Mouse (Mus musculus) embryonic facial prominence, embryonic 11.5 days (tissue): ENCODE results near the gene Adk. TPM values are rescaled to one million over a fixed set of nuclear protein-coding genes. Genes with fewer than 3 reads are reported as not detected.
A peak's percentile ranks its signal among the peaks of the same experiment; 100 is the strongest.

ENCODE experiments used
- ATAC-seq: fragments of 200-750 bp; cut with Nextera tagmentation; replicated peaks from 2 replicates; pipeline ENCODE4 v1.8.0; 2017; ENCODE audit warnings: low read depth; ENCODE audit not compliant: insufficient number of reproducible peaks, low FRiP score, low TSS enrichment
- DNase-seq: peaks from one replicate; pipeline ENCODE4 v3.0.0-alpha.2; 2015; ENCODE audit warnings: low spot score
- H3K27ac ChIP-seq: fragments of 300-500 bp; sonication (generic); replicated peaks from 2 replicates; pipeline ENCODE4 v1.5.1; 2014; ENCODE audit warnings: mild to moderate bottlenecking, low read depth, low read length, control low read depth
- H3K27me3 ChIP-seq: fragments of 300-500 bp; sonication (generic); 2 replicates; pipeline ENCODE4 v1.6.1; 2014; ENCODE audit warnings: mild to moderate bottlenecking, low read length, moderate library complexity, mixed read lengths; ENCODE audit not compliant: control insufficient read depth, insufficient read depth
- H3K36me3 ChIP-seq: fragments of 300-500 bp; sonication (generic); replicated peaks from 2 replicates; pipeline ENCODE4 v1.6.1; 2014; ENCODE audit warnings: low read depth, mild to moderate bottlenecking, low read length, moderate library complexity, mixed read lengths; ENCODE audit not compliant: control insufficient read depth, insufficient read depth
- H3K4me1 ChIP-seq: fragments of 300-500 bp; sonication (generic); 2 replicates; pipeline ENCODE4 v1.6.1; 2014; ENCODE audit warnings: low read length, mixed read lengths; ENCODE audit not compliant: control insufficient read depth, insufficient read depth
- H3K4me2 ChIP-seq: fragments of 300-500 bp; sonication (generic); 2 replicates; pipeline ENCODE4 v1.6.1; 2014; ENCODE audit warnings: low read depth, mild to moderate bottlenecking, control low read depth, low read length, moderate library complexity
- H3K4me3 ChIP-seq: fragments of 300-500 bp; sonication (generic); 2 replicates; pipeline ENCODE4 v1.5.1; 2014; ENCODE audit warnings: low read depth, low read length, control low read depth
- H3K9ac ChIP-seq: fragments of 300-500 bp; sonication (generic); replicated peaks from 2 replicates; pipeline ENCODE4 v1.6.1; 2014; ENCODE audit warnings: mild to moderate bottlenecking, control low read depth, low read length
- H3K9me3 ChIP-seq: fragments of 300-500 bp; sonication (generic); replicated peaks from 2 replicates; pipeline ENCODE4 v1.6.1; 2016; ENCODE audit warnings: mild to moderate bottlenecking, low read length, inconsistent platforms, mixed read lengths; ENCODE audit not compliant: control insufficient read depth
- WGBS: fragments of 180-500 bp; shearing (Covaris S2); extraction: QIAGEN DNeasy Blood & Tissue Kit; methylation state at CpG from one replicate; pipeline ENCODE4 v1.1.7; 2014; 5-methylcytosine and 5-hydroxymethylcytosine counted together
- polyA plus RNA-seq: library from polyadenylated mRNA; unstranded; fragments of >200 nt; fragmentation: Nextera tagmentation; extraction: Ambion mirVana; gene quantifications from 2 replicates; pipeline ENCODE4 v1.2.1, GENCODE M21; 2014

Gene Adk
- polyA plus RNA-seq, 1 experiment from 2014 or later: 178 TPM

GRCm38 (mm10) chr14:21082823-21083222 lies 30.4 kb downstream of the Adk start:
- Histone ChIP-seq H3K27ac (no peak overlapping the region), H3K4me3 (no peak overlapping the region), H3K9me3 (no peaks in the 10 kb centered on the region), H3K9ac (no peak overlapping the region), H3K27me3 (no peaks in the 10 kb centered on the region), H3K4me1 (no peaks in the 10 kb centered on the region; the same call in 1 of the 2 replicates), H3K4me2 (no peak overlapping the region), H3K36me3 (no peaks in the 10 kb centered on the region)
- DNase-seq (no peak), ATAC-seq (no peak)
- 54% methylated on average over 1 of the region's 1 CpGs for whole genome bisulfite sequencing

GRCm38 (mm10) chr14:21085666-21086065 lies 33.3 kb downstream of the Adk start:
- no peak overlapping the region for H3K9ac ChIP-seq
- H3K27ac ChIP-seq: no peak overlapping the region
- H3K36me3 ChIP-seq: no peaks in the 10 kb centered on the region
- H3K27me3 ChIP-seq: no peaks in the 10 kb centered on the region
- H3K4me3 ChIP-seq: no peak overlapping the region
- no peak for ATAC-seq
- no peak for DNase-seq
- H3K4me2 ChIP-seq: no peak overlapping the region
- H3K4me1 ChIP-seq: no peaks in the 10 kb centered on the region; the same call in 1 of the 2 replicates
- WGBS: 79% methylated on average over 5 of the region's 5 CpGs
- no peaks in the 10 kb centered on the region for H3K9me3 ChIP-seq

GRCm38 (mm10) chr14:21086106-21086505 lies 33.7 kb downstream of the Adk start:
- Histone ChIP-seq H3K9ac (no peak overlapping the region), H3K4me3 (no peak overlapping the region), H3K27ac (no peak overlapping the region; the same call in 1 of the 2 replicates), H3K9me3 (no peaks in the 10 kb centered on the region), H3K4me2 (no peak overlapping the region), H3K27me3 (no peaks in the 10 kb centered on the region), H3K36me3 (no peaks in the 10 kb centered on the region), H3K4me1 (no peaks in the 10 kb centered on the region; the same call in 1 of the 2 replicates)
- ATAC-seq (no peak), DNase-seq (no peak)
- WGBS: 45% methylated on average over 2 of the region's 2 CpGs

- Histone ChIP-seq H3K27ac (peak overlapping the region; percentile 82), H3K4me3 (no peak overlapping the region), H3K4me2 (no peak overlapping the region), H3K9ac (peak overlapping the region; percentile 27; the same call in 1 of the 2 replicates), H3K9me3 (no peaks in the 10 kb centered on the region), H3K27me3 (no peaks in the 10 kb centered on the region), H3K4me1 (no peaks in the 10 kb centered on the region; the same call in 1 of the 2 replicates), H3K36me3 (no peaks in the 10 kb centered on the region)
- no peak for ATAC-seq
- 25% methylated on average over 7 of the region's 7 CpGs for WGBS
- DNase-seq: peak; percentile 84
Measured at GRCm38 (mm10) chr14:21086827-21087351, 34.5 kb downstream of the Adk start.

GRCm38 (mm10) chr14:21087390-21088060 lies 35.2 kb downstream of the Adk start:
- H3K4me1 ChIP-seq: no peaks in the 10 kb centered on the region; the same call in 1 of the 2 replicates
- DNase-seq: peak; percentile 60
- H3K9ac ChIP-seq: peak overlapping the region; percentile 27; the same call in 1 of the 2 replicates
- WGBS: 35% methylated on average over 4 of the region's 4 CpGs
- H3K9me3 ChIP-seq: no peaks in the 10 kb centered on the region
- H3K4me2 ChIP-seq: no peak overlapping the region
- peak overlapping the region; percentile 82 for H3K27ac ChIP-seq
- H3K4me3 ChIP-seq: no peak overlapping the region
- no peaks in the 10 kb centered on the region for H3K27me3 ChIP-seq
- H3K36me3 ChIP-seq: no peaks in the 10 kb centered on the region
- 0 out of 2 replicates have a peak, but pooled peaks have one; percentile 44 for ATAC-seq

- Histone ChIP-seq H3K27me3 (no peaks in the 10 kb centered on the region), H3K4me3 (no peak overlapping the region), H3K27ac (no peak overlapping the region), H3K9ac (no peak overlapping the region), H3K4me2 (no peak overlapping the region), H3K9me3 (no peaks in the 10 kb centered on the region), H3K36me3 (no peaks in the 10 kb centered on the region), H3K4me1 (no peaks in the 10 kb centered on the region; the same call in 1 of the 2 replicates)
- DNase-seq (no peak), ATAC-seq (no peak)
- 45% methylated on average over 3 of the region's 3 CpGs for WGBS
Measured at GRCm38 (mm10) chr14:21088731-21089130, 36.4 kb downstream of the Adk start.

- Histone ChIP-seq H3K27ac (no peak overlapping the region), H3K36me3 (no peaks in the 10 kb centered on the region), H3K9ac (no peak overlapping the region), H3K27me3 (no peaks in the 10 kb centered on the region), H3K9me3 (no peaks in the 10 kb centered on the region), H3K4me2 (no peak overlapping the region), H3K4me3 (no peak overlapping the region), H3K4me1 (no peaks in the 10 kb centered on the region; the same call in 1 of the 2 replicates)
- no peak for ATAC-seq
- DNase-seq: no peak
- 89% methylated on average over 3 of the region's 3 CpGs for WGBS
Measured at GRCm38 (mm10) chr14:21090400-21090799, 38.0 kb downstream of the Adk start.

GRCm38 (mm10) chr14:21090930-21091486 lies 38.6 kb downstream of the Adk start:
- H3K4me1 ChIP-seq: no peaks in the 10 kb centered on the region; the same call in 1 of the 2 replicates
- no peak for ATAC-seq

More at GRCm38 (mm10) chr14:21090930-21091486, 38.6 kb downstream of the Adk start:
- Histone ChIP-seq H3K27me3 (no peaks in the 10 kb centered on the region), H3K9ac (no peak overlapping the region), H3K9me3 (no peaks in the 10 kb centered on the region), H3K36me3 (no peaks in the 10 kb centered on the region), H3K4me2 (no peak overlapping the region), H3K27ac (no peak overlapping the region), H3K4me3 (no peak overlapping the region)
- WGBS: 93% methylated on average over 3 of the region's 3 CpGs
- no peak for DNase-seq
